Mouse (Mus musculus) fibroblast of lung, adult 2 months (primary cell): Measurements from ENCODE around the gene Efna4.

Experiments used
- DNase-seq: peaks from one replicate; pipeline ENCODE4 v3.0.0-alpha.2; 2011; ENCODE audit warnings: low read depth

The Efna4 gene

DNA sequence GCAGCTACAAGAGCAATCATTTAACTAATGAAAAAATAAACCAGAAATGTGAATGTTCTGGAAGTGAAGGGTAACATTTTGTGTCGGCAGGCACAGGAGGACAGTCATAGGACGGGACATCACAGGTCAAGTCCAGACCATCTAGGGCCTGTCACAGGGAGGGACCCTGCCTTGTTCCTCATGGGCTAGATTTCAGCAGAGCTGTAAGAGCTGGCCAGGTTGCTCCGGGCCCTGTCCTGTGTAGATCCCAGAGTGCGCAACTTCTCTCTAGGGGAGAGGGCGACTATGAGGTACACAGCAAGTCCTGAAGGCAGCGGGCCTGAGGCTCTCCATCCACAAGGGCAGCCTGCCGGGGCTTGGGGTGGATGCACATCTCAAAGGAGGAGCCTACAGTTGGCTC lies 23.8 kb upstream of the Efna4 start, which contains the start of gene Dcst2:
Gene Dcst2 (plus strand): TSS at position 301 of the 400 bp plus-strand sequence.
- DNase-seq = no peak

DNA sequence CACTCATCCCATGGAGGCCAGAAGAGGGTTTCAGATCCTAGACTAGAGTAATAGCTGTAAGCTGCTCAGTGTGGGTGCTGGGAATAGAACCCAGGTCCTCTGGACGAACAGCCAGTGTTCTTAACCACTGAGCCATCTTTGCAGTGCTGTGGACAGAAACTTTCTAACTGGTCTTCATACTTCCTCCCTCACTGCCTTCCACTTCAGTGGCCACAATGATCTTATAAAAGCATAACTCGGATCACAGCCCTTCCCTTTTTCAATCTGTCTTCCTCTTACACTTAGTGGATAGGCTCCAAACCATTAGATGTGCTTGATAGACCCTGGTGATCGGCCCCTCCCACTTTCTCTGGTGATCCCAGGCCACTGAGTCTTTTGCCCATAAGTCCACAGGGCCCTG lies 22.4 kb upstream of the Efna4 start:
- no peak for DNase-seq

DNA sequence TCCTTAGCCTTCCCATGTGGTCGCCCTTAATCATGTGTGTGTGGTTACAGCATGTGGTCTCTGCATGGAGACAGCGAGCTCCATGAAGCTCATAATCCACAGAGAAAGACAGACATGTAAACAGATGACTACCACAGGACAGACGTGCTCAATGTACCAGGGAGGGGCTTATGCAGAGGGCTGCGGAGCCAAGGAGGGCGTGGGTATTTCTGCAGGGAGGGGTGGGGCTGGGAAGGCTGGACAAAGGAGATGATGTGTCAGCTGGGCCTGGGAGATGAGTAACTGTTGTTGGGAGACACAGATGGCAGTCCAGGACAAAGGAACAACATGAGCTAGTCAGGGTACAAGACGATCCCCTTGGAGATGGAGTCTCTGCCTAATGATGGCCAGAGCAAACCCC lies 21.8 kb upstream of the Efna4 start:
- peak; percentile 26 for DNase-seq

DNA sequence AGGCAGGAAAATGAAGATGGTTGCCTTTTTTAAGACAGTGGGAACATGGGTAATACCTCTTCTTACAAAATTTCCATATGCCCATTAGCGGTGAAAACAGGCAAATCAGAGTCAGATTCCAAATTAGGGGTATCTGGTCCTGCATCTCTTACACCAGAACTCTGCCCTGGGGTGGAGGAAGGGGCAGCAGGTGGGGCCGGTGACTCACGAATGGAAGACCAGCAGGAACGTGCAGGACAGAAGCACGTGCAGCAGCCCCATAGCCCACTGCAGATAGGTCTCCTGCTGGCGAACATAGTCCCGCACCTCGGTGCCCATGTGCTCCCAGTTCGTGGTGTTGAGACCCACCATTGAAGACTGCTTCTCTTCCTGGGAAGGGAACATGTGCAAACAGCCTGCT lies 18.2 kb upstream of the Efna4 start:
- DNase-seq = no peak

DNA sequence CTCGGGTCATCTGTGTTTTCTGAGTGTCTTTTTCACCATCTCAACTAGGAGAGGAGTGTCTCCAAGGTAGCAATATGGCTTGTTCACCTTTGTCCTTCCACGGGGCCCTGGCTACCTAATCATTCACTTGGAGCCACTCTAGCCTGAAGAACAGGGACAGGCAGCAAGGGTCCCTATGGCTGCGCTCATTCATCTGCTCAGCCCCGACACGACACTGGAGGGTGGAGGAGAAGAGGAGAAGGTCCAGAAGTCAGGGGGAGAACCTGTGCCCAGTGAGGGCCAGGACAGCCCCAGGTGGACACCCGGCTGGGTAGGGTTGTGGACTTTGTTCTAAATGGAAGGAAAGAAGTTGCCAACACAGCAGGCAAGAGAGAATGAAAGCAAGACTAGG lies 17.7 kb upstream of the Efna4 start:
- DNase-seq = no peak

DNA sequence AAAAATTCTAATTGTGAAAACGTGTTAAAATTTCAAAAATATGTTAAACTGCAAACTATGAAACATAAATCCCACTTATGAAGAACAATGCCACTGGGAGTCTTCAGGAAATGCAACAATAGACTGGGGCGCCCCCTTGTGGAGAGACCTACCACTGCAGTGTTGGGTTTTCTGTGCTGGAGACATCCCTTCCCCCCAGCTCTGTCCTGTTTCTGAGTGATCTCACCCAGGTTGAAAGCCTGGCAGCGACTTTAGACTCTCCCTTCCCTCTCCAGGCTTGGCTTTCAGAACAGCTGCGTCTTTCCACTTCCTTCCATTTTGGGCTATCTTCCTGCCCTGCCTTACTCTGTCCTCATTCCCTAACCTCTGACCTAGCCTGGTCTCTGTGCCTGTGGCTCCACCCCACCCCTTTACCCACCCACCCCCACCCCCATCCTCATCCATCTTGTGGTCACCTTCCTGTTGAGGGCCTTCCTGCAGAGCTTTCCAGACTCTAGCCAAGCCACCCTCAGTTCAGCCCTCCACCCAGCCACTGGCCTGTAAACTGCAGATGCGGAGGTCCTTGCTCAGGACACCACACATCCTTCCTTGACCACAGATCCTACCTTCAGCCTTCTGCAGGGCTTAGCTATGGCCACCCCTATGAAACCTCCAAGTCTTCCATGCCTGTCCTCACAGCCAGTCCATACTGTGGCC lies 17.1 kb upstream of the Efna4 start:
- DNase-seq = no peak

DNA sequence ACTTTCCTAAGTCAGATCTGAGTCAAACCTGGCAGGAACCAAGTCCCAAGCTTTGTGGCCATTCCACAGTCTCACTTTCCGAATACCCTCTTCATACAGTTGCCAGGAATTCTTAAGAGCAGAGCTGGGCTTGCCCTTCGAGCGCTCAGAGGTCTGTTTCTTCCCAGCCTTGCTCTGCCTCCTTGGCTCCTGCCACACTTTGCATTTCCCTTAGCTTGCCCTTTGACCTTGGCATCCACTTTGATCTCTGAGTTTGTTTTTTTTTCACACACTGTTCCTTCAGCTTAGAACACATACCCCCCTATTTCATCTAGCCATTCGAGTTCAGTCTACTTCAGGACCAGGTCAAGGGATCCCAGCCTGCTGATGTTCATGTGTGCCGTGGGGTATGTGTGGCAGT lies 13.4 kb upstream of the Efna4 start:
- no peak for DNase-seq

DNA sequence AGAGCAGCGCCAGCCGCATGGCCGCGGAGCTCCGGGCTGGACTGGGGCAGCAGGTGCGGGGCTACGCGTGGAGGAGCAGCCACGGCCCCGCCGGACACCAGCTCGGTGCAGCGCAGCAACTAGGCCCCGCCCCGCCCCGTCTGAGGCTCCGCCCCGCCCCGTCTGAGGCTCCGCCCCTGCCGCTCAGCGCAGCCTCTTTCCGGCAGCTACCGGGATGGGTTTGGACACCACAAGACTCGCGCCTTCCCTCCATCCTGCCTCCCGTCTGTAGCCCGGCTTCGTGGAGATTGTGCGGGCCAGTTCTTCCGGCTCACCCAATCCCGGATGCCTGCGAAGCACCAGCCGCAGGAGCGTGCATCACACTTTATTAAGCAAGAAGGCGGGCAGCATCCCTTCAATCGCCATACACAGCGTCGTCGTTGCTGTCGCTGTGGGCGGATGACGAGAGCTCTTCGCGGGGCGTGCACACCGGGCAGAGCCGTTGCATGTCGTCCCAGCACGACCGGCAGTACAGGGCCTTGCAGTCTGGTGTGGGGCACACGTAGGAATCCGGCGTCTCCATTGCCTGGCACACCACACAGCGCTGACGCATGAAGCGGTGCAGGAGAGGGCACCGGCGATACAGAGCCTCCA lies 12.2 kb upstream of the Efna4 start, which contains the start of gene Adam15:
Gene Adam15 (minus strand): TSS at position 128 of the 633 bp plus-strand sequence.
- DNase-seq = no peak

DNA sequence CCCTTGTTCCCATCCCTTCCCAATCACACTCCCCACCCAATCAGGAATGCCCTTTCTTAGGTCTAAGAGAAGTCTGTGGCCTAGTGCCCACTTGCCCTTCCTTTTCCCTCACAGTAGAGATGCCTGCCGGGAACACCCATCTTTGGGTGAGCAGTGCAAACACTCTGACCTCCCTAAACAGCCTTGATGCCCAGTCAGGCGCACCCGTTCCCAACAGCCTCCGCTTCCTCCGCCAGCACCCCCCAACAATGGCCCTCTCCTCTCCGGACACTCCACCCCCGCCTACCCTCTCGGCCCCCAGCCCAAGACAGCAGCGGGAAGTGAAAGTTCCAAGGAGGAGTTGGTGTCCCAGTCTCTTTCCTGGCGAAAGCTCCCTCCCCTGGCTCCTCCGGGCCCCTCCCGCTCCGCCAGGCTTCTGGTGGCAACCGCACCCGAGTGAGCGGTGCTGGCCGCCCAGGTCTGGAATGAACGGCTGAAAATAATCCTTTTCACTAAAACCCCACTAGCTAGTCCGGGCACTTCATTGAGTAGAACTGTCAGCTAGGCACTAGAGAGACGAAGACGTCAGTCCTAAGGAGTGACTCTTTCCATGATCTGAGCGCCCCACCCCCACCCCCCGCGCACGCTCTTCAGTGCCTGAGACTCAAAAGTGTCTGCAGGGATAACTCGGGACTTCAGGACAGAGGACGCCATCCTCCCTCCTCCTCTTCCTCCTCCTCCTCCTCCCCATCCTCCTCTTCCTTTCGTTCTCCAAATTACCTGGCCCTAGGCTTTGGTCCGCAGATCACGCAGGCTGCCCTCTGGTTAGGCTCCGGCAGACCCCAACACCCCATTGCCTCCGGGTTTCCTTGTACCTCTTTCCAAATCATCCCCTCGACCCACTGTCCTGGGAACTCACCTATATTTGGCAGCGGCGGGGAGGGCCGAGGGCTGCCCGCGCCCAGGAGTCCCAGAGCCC lies 11.4 kb upstream of the Efna4 start:
- no peak for DNase-seq

DNA sequence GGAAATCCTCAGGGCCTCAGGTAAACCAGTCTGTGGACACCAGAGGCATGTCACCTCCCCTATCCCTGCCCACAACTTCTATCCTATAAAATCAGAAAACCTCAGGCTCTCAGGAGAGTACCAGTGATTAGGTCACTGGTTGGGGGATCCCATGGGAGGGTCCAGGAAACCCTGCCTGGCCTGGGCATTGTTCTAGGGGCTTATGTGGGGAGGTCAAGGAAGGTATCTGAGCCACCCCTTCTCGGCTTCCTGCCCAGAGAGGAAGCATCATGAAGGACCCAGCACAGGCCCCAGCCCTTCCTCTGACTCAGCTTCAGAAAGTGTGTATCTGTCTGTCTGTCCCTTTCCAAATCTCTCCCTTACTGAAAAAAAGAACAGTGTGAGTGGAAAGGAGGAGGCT lies 10.1 kb upstream of the Efna4 start:
- no peak for DNase-seq

DNA sequence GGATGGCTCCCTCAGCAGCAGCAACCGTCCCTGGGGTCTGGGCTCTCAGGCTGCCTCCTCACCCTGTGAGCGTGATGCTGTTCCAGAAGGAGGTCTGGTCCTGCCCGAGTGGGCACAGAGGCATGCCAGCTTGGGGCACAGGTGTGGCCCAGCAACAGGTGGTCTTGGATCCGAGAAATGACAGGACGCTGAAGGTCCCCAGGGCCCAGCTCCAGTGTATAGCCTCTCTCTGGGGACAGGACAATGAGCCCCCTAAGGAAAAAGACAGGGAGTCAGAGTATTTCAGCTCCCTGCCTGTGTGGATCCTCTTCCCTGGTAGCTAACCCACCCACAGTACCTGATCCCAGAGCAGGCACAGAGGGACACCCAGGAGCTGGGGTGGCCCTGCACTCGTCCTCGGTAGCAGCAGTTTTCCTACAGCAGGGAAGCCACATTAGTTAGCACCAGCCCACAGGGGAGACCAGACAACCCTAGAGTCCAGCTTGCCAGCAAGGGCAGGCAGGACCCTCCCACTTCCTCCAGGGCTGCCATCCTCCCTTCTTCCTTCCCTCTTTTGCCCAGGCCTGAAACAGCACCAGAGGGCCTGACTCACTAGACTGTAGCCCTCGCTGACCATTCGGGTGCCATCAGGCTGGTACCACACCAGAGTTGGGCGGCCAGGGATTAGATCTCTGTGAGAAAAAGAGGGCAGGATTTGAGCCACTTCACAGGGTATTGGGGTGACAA lies 9.2 kb upstream of the Efna4 start:
- DNase-seq = no peak

DNA sequence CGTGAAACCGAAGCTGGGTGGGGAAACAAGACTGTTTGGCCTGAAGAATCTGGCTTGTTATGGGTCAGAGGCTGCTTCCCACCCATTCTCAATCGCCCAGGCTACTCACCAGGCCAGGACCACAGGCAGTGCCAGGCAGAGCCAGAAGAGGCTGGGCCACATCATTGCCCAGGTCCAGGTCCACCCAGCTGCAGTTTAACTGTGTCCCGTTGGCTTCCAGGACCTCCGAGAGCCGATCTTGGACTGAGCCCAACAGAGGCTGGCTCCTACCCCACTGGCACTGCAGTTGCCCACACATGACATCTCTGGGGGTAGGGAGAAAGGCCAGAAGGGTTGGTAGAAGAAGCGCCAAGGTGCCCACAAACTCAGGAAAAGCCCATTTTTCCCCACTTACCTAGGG lies 5.5 kb upstream of the Efna4 start:
- DNase-seq = no peak

DNA sequence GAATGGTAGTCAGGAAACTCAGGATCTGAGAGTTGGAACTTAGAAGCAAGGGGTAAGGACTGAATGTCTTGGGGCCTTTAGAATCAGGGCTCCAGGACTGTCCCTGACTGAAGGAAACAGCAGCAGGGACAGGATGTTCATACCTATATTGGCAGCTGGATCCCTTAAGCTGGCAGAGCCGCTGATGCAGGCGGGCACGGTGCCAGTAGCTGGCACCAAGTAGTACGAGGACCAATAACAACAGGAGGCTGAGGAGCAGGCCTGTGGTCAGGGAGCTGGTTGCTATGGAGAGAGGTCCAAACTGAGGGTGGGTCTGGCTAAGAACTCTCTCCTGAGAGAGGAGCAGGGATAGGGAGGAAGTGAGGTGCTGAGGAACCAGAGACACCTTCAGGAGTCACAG lies 4.0 kb upstream of the Efna4 start:
- DNase-seq = no peak

DNA sequence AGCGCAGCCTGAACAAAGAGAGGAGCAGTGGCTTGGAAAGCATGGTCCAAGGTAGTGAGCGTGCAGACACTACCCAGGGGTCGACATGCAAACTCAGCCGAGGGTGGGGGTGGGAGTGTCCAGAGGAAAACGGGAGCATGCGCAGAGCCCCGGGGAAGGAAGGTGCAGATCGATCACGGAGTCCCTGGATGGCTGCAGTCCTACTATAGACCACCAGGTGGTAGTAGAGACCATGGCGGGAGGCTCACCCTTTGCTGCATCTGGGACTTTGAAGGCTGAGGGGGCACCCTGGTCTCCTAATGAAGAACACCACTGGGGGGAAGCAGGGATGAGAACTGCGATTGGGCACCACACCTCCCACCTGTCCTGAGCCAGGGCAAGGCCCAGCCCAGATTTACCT lies 2.6 kb upstream of the Efna4 start:
- DNase-seq = no peak

DNA sequence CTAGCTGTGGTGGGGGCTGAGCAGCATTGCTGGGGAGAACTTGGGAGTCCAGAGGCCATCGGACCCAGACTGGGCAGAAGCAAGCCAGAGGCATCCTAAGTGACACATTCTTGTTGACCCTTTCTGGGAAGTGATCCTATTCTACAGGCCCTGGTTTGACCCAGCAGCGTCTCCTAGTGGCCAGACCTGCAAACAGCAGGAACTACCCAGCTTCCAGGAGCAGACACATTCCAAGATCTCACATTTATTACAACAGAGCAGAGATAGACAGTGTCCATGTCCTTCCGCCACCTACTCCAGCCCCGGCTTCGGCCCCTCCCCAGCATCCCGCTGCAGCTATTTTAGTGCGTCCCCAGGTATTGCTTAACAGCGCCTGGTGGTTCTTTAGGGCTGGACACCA lies 1.6 kb upstream of the Efna4 start:
- DNase-seq = no peak

DNA sequence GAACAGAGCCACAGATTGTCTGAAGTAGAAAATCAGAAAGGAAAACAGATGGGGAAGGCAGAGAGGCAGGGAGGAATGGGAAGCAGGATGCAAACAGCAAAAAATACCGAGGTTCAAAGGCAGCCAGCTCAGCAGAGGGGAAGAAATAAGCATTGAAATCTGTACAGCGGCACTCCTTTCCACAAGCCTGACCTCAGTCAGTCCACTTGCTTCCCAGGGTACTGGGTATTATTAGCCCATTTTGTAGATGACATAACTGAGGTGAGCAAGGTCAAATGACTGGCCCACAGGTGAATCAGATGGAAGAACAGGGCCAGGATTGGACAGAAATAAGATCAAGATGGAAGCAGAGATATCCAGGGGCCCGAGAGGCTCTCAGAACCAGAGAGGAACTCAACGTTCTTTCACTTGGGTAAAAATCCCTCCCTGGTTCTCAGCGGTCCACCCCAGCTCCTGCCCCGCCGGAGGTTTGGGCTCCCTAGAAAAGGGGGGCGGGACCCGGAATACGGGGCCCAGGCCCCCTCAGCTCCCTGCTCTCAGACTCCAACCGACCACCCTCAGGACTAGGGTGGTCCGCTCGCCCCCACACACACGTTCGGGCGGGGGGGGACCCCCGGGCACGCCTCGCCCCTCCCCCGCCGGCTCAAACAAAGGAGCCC lies 637 bp downstream of the Efna4 start:
- no peak for DNase-seq

DNA sequence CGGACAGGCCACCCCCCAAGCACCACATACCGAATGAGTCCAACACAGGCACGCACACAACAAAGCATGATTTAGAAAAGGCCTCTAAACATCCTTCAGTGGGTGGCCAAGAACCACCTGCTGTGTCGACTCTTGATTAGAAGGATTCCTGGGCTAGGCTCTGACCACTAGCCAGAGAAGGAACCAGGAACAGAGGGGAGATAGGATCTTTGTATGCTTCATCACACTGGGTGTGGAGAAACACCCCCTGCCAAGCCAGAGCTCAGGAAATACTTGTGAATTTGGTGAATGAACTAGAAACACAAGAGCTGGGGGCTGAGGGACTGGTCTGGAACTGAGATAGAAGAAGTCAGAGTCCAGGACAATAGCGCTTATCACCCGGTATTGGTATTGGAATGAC lies 1.3 kb downstream of the Efna4 start:
- no peak for DNase-seq

DNA sequence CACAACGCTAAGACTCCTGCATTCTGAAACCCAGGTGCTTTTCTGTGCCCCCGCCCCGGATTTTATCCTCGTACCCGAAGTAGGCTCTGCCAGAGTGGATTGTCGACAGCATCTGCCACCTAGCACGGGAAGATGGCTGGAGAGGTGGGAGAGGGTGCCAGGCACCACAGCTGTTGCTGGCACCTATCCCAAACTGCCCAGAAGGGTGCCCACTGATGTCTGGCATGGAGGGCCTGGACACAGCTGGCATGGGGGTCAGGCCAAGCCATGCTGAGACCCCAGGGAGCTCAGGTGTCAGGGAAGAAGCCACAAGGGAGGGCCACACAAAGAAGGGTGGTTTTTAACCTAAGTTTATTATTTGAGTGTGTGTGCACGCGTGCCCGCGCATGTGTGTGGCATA lies 4.8 kb downstream of the Efna4 start:
- no peak for DNase-seq

DNA sequence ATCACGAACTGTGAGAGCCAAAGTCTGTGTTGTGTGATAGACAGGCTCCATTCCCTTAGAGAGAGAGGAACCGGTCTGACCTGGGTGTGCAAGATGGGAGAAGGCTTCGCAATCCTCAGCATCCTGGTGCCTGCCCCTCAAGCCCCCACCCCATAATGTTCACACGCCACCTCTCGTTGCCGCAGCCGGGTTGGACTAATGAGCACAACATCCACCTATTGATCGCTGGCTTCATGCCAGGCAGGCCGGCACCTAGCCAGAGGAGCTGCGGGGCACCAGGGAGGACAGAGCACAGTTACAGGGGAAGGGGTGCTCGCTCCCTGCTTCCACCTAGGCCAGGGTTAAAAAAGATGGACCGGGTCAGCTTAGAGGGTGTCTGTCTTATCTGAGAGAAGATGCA lies 5.4 kb downstream of the Efna4 start:
- DNase-seq = no peak

DNA sequence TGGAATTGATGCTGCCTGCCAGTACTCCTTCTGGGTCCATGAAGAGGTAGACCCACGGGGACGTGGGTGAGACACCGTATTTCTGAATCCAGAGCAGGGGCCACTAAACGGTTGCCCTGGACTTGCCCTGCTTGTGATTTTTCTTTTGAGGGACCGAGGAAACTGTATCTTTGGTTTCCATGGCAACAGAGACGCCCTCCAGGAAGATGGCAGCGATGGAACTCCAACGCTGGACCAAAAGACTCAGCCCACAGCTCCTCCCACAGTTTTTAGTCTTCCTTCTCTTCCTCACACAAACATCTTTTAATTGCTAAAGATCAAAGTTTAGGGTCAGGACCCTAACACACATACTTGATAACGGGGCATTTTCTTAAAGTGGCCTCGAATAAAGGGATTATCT lies 5.8 kb downstream of the Efna4 start:
- no peak for DNase-seq

DNA sequence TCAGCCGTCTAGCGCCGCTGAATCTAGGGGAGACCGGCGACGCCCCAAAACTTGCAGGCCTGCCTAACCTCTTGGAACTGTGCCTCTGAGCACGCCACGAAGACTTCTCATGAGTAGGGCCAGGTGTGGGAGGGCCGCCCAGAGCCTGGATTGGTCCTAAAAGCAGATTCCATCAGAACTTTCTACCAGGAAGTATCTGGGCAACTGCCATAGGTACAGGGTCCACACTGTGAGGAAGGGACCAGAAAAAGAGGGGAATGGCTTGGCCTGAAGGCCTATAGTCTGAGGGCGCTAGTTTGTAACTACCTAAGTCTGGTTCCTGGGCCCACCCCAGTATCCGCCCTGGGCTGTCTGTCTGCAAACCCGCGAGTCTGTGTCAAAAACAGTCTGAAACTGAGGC lies 6.3 kb downstream of the Efna4 start:
- no peak for DNase-seq

DNA sequence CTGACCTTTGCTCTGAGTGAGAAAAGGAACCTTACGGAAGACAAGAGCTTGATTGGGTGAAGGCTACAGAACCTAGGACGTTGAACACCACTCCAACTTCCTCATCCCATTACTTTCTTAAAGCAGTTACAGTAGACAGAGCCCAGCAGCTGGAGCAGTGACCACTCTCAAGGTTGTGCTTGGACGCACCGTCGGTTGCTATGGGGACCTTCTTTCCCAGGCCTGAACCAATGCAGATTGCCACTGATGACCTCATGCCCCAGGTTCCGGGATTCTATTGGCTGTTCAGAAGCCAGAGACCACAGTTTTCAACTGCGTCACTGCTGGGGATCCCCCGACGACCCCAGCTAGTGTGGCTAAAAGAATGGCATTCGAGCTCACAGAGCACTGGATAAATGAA lies 6.9 kb downstream of the Efna4 start:
- no peak for DNase-seq
